Mouse (Mus musculus) embryonic fibroblast, embryonic 13.5 days (primary cell): ENCODE results near the gene Agap1.

Experiments used
- CTCF ChIP-seq: IDR thresholded peaks from 2 replicates; pipeline ENCODE4 v1.5.1; 2011; ENCODE audit warnings: mild to moderate bottlenecking, control low read depth, low read length, moderate library complexity, borderline replicate concordance; ENCODE audit not compliant: insufficient read depth
- POLR2A ChIP-seq: IDR thresholded peaks from 2 replicates; pipeline ENCODE4 v1.6.1; 2011; ENCODE audit warnings: low read depth, mild to moderate bottlenecking, control low read depth, low read length, moderate library complexity

DNA sequence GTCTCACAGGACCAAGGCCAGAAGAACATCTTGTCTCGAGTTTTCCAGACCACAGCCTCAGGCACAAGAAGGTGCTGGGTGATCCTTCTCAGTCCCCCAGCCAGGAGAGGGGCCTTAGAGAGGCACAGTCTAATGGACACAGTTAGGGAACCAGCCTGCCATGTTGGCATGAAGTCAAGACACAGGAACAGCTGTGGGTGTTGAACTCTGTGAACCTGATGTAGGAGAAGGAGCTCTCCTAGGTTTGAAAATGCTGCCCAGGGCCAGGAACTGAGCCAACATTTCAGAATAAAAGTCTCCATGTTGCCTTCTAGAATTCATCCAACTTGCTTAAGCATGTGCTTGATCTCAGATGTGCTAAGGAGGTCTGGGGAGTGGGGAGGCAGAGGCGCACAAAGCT, 41.5 kb upstream of the Agap1 start:
- no peak for TF ChIP-seq CTCF
- no peak for TF ChIP-seq POLR2A
